Comparison of ENCODE assay signal across 28 mouse cellular contexts in the genomic region with DNA sequence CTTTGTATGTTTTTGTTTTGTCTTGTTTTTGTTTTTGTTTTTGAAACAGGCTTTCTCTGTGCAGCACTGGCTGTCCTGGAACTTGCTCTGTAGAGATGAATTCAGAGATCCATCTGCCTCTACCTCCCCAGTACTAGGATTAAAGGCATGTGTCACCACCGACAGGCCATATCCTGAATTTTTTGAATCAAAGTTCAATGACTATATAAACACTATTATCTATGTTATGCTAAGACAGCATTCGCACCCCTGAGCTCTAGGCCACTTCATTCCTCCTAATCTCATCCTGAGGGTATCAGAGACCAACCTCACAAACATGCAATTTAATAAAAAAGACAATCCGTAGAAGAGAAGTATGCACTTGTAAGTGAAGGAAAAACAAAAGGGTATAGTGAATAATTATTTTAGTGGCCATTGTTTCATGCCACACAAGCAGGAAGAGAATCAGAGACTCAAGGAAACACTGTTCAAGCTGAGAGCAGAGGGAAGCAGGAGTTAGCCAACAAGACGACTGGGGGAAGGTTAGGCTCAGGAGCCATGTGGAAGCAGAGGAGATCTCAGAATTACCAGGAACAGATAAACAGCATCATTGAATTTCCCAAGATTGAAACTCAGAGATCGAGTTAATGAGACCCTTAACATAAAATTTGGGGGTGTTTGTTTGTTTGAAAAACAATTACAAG.
A peak's percentile ranks its signal among the peaks of the same experiment; 100 is the strongest.
DNase-seq lines count a peak whose midpoint lies in the region; ATAC-seq and TF ChIP-seq lines count a peak whose summit lies in the region.
"Had no signal": no experiment of that assay in that cellular context is flagged by ENCODE, and none has a peak within 500 bp of the region (broad histone marks: within the 10 kb centered on the region; RNA-seq: fewer than 3 reads in every experiment).

No protein-coding gene starts in this region.

- TF ChIP-seq CTCF in intestine, postnatal 0 days (IDR thresholded peaks at IDR 0.05; ENCODE audit: low read depth), result no peak
- TF ChIP-seq CTCF in small intestine, adult 2 months (IDR thresholded peaks at IDR 0.05; ENCODE audit: extremely low read depth, insufficient read length, insufficient replicate concordance, low read depth, low read length), result no peak
- TF ChIP-seq CTCF in midbrain, postnatal 0 days (IDR thresholded peaks at IDR 0.05), result no peak

- no peak for DNase-seq in midbrain, postnatal 0 days (ENCODE audit: low spot score)
- DNase-seq in gastrocnemius, adult 18-20 months (ENCODE audit: low spot score), result no peak
- DNase-seq: adrenal gland, adult 2 months; adrenal gland, postnatal 10 days; adrenal gland, postnatal 25 days; B cell, adult 2 months; cerebellum, adult 11 months; cerebellum, adult 18-20 months; cerebellum, adult 8-10 months; cerebellum, adult 9-11 months; cerebellum, postnatal 14 days; cerebellum, postnatal 36 days; embryo, embryonic 11 days had no signal

- no peaks in the 10 kb centered on the region for H3K9me3 ChIP-seq in intestine, embryonic 15.5 days
- H3K9me3 ChIP-seq in intestine, postnatal 0 days (ENCODE audit: control insufficient read depth), result no peaks in the 10 kb centered on the region
- no peaks in the 10 kb centered on the region for H3K9me3 ChIP-seq in midbrain, postnatal 0 days (ENCODE audit: low read length)
- H3K9me3 ChIP-seq: embryonic facial prominence, embryonic 13.5 days; embryonic facial prominence, embryonic 15.5 days; forebrain, embryonic 10.5 days; forebrain, embryonic 12.5 days; G1E had no signal

- no peak overlapping the region for H3K4me3 ChIP-seq in intestine, embryonic 15.5 days (replicated peaks)
- H3K4me3 ChIP-seq in intestine, postnatal 0 days (ENCODE audit: low read depth, low read length), result no peak overlapping the region
- H3K4me3 ChIP-seq in small intestine, adult 2 months (ENCODE audit: low read depth, low read length), result no peak overlapping the region
- H3K4me3 ChIP-seq in midbrain, postnatal 0 days (ENCODE audit: low read depth, low read length), result no peak overlapping the region
- H3K4me3 ChIP-seq: embryonic facial prominence, embryonic 13.5 days; embryonic facial prominence, embryonic 15.5 days; erythroblast, embryonic 14.5 days; forebrain, embryonic 10.5 days; forebrain, embryonic 12.5 days had no signal

- no peak overlapping the region for H3K4me2 ChIP-seq in intestine, embryonic 15.5 days (replicated peaks)
- no peak overlapping the region for H3K4me2 ChIP-seq in intestine, postnatal 0 days (replicated peaks; ENCODE audit: low read depth)
- no peak overlapping the region for H3K4me2 ChIP-seq in midbrain, postnatal 0 days (ENCODE audit: low read depth, low read length, poor library complexity, severe bottlenecking)
- H3K4me2 ChIP-seq: embryonic facial prominence, embryonic 13.5 days; embryonic facial prominence, embryonic 15.5 days; forebrain, embryonic 12.5 days had no signal

- ATAC-seq in intestine, embryonic 15.5 days, result peak; percentile 75
- ATAC-seq in intestine, postnatal 0 days, result peak; percentile 64
- no peak for ATAC-seq in midbrain, postnatal 0 days (ENCODE audit: low FRiP score)
- ATAC-seq: activated CD4-positive, CD25-positive, alpha-beta regulatory T cell, adult 4 months; CD4-positive, CD25-positive, alpha-beta regulatory T cell, adult 4 months; forebrain, embryonic 14.5 days; forebrain, embryonic 16.5 days; Patski had no signal

- H3K36me3 ChIP-seq in intestine, embryonic 15.5 days, result no peaks in the 10 kb centered on the region
- no peaks in the 10 kb centered on the region for H3K36me3 ChIP-seq in intestine, postnatal 0 days (ENCODE audit: control insufficient read depth, insufficient read depth)
- H3K36me3 ChIP-seq in small intestine, adult 2 months (ENCODE audit: control insufficient read depth, insufficient read depth, low read length), result no peaks in the 10 kb centered on the region
- H3K36me3 ChIP-seq in midbrain, postnatal 0 days (ENCODE audit: insufficient read depth, low read length), result no peaks in the 10 kb centered on the region
- H3K36me3 ChIP-seq: embryonic facial prominence, embryonic 13.5 days; embryonic facial prominence, embryonic 15.5 days; forebrain, embryonic 10.5 days; forebrain, embryonic 12.5 days; G1E had no signal

- no peak overlapping the region for H3K9ac ChIP-seq in intestine, embryonic 15.5 days
- H3K9ac ChIP-seq in intestine, postnatal 0 days (ENCODE audit: low read depth, low read length), result no peak overlapping the region
- no peak overlapping the region for H3K9ac ChIP-seq in midbrain, postnatal 0 days (replicated peaks; ENCODE audit: low read length, poor library complexity, severe bottlenecking)
- H3K9ac ChIP-seq: embryonic facial prominence, embryonic 13.5 days; embryonic facial prominence, embryonic 15.5 days; forebrain, embryonic 12.5 days had no signal

- no peak for TF ChIP-seq POLR2A in small intestine, adult 2 months (IDR thresholded peaks at IDR 0.05; ENCODE audit: low read depth, low read length)

- no peaks in the 10 kb centered on the region for H3K4me1 ChIP-seq in intestine, embryonic 15.5 days (replicated peaks)
- H3K4me1 ChIP-seq in intestine, postnatal 0 days (replicated peaks; ENCODE audit: control insufficient read depth, insufficient read depth, low read length), result 0 out of 2 replicates have a peak, but pooled peaks cover 3% of the 10 kb centered on the region
- H3K4me1 ChIP-seq in small intestine, adult 2 months (ENCODE audit: control insufficient read depth, insufficient read depth, insufficient read length, low read length), result peaks cover 10% of the 10 kb centered on the region; the same call in 1 of the 2 replicates
- no peaks in the 10 kb centered on the region for H3K4me1 ChIP-seq in midbrain, postnatal 0 days (ENCODE audit: insufficient read depth, low read length)
- H3K4me1 ChIP-seq: embryonic facial prominence, embryonic 13.5 days; embryonic facial prominence, embryonic 15.5 days; forebrain, embryonic 12.5 days had no signal

- no peaks in the 10 kb centered on the region for H3K27me3 ChIP-seq in intestine, embryonic 15.5 days (replicated peaks)
- H3K27me3 ChIP-seq in intestine, postnatal 0 days (replicated peaks; ENCODE audit: control insufficient read depth, insufficient read depth, low read length), result no peaks in the 10 kb centered on the region
- H3K27me3 ChIP-seq in small intestine, adult 2 months (ENCODE audit: control insufficient read depth, insufficient read depth, low read length), result no peaks in the 10 kb centered on the region
- H3K27me3 ChIP-seq in midbrain, postnatal 0 days (ENCODE audit: insufficient read depth, low read length), result no peaks in the 10 kb centered on the region
- H3K27me3 ChIP-seq: CH12.LX; embryonic facial prominence, embryonic 13.5 days; embryonic facial prominence, embryonic 15.5 days; forebrain, embryonic 12.5 days; Patski had no signal

- WGBS in intestine, embryonic 15.5 days, result 52% methylated on average over 5 of the region's 5 CpGs
- 36% methylated on average over 5 of the region's 5 CpGs for WGBS in intestine, postnatal 0 days
- 35% methylated on average over 5 of the region's 5 CpGs for WGBS in small intestine, adult 2 months
- 61% methylated on average over 5 of the region's 5 CpGs for WGBS in midbrain, postnatal 0 days

- no peak overlapping the region for H3K27ac ChIP-seq in intestine, embryonic 15.5 days
- no peak overlapping the region for H3K27ac ChIP-seq in intestine, postnatal 0 days (ENCODE audit: low read depth, low read length)
- peak overlapping the region; percentile 53; the same call in 1 of the 2 replicates for H3K27ac ChIP-seq in small intestine, adult 2 months (ENCODE audit: insufficient read depth, low read depth, low read length)
- H3K27ac ChIP-seq in midbrain, postnatal 0 days (ENCODE audit: low read depth, low read length), result no peak overlapping the region
- H3K27ac ChIP-seq: embryonic facial prominence, embryonic 13.5 days; embryonic facial prominence, embryonic 15.5 days; forebrain, embryonic 10.5 days; forebrain, embryonic 12.5 days had no signal
